Mouse (Mus musculus): ENCODE measurements around the gene Cmya5. TPM values are rescaled to one million over a fixed set of nuclear protein-coding genes. Genes with fewer than 3 reads are reported as not detected.
A peak's percentile ranks its signal among the peaks of the same experiment; 100 is the strongest.
"Not testable (repeated sequence)": the region's sequence is repeated elsewhere in the genome, so short reads cannot be mapped to it uniquely, and the experiment has no call there.

Gene Cmya5
- 1,000 to 10,000 TPM; 1,090 to 1,382 TPM for total RNA-seq (2021)
- long read RNA-seq, experiment 1, full-length matches to known transcripts = 36 of 369 reads
- long read RNA-seq, experiment 1, partial matches to known transcripts = 321 of 369 reads
- long read RNA-seq, experiment 1, other reads (novel, unspliced or antisense) = 12 of 369 reads
- long read RNA-seq, experiment 2, full-length matches to known transcripts = 25 of 375 reads
- long read RNA-seq, experiment 2, partial matches to known transcripts = 336 of 375 reads
- long read RNA-seq, experiment 2, other reads (novel, unspliced or antisense) = 14 of 375 reads

GRCm38 (mm10) chr13:93144336-93145167, at the start of gene Cmya5:
Gene Cmya5 (minus strand): TSS chr13:93144724.
- intact Hi-C loops (cut with DNase I) = loop anchor here (5.0 to 10.0 kb wide), 3 partner anchors 163 to 392 kb away; partner anchors contain the start of gene Jmy
- Histone ChIP-seq H3K4me3 (peak within 1 kb of the TSS; percentile 88), H3K27ac (peak within 1 kb of the TSS; percentile 98)
- TF ChIP-seq CTCF (IDR thresholded peaks at IDR 0.05) = peak; percentile 57
- peak; percentile 97 for DNase-seq

GRCm38 (mm10) chr13:93192646-93193026, 48.1 kb upstream of the Cmya5 start:
- intact Hi-C loops (cut with DNase I) = loop anchor here (5.0 kb wide), 1 partner anchor 50 kb away; no protein-coding TSS in a partner anchor
- TF ChIP-seq CTCF (IDR thresholded peaks at IDR 0.05) = no peak
- H3K4me3 ChIP-seq = peak overlapping the region; percentile 80
- H3K27ac ChIP-seq = peak overlapping the region; percentile 96
- DNase-seq = no peak

- H3K27ac ChIP-seq = peak within 1 kb of the TSS; percentile 96
- DNase-seq = peak; percentile 98
- H3K4me3 ChIP-seq = peak within 1 kb of the TSS; percentile 80
- TF ChIP-seq CTCF (IDR thresholded peaks at IDR 0.05) = no peak
- intact Hi-C loops (cut with DNase I) = loop anchor here (5.0 kb wide), 1 partner anchor 50 kb away; no protein-coding TSS in a partner anchor
Measured at GRCm38 (mm10) chr13:93191831-93192645, 47.5 kb upstream of the Cmya5 start, which contains the start of gene Tent2. Gene Tent2 (minus strand): TSS chr13:93192385.

GRCm38 (mm10) chr13:93189416-93189815, 44.9 kb upstream of the Cmya5 start:
- Histone ChIP-seq H3K4me3 (no peak overlapping the region), H3K27ac (no peak overlapping the region)
- no peak for TF ChIP-seq CTCF (IDR thresholded peaks at IDR 0.05)
- intact Hi-C loops (cut with DNase I) = no loop called here
- DNase-seq = no peak

GRCm38 (mm10) chr13:93188738-93189137, 44.2 kb upstream of the Cmya5 start:
- no peak for DNase-seq
- no peak overlapping the region for H3K4me3 ChIP-seq
- TF ChIP-seq CTCF (IDR thresholded peaks at IDR 0.05) = no peak
- H3K27ac ChIP-seq = no peak overlapping the region
- intact Hi-C loops (cut with DNase I) = no loop called here

- intact Hi-C loops (cut with DNase I); DNase-seq; H3K27ac ChIP-seq; H3K4me3 ChIP-seq: not testable (repeated sequence)
Measured at GRCm38 (mm10) chr13:93187792-93188191, 43.3 kb upstream of the Cmya5 start.

- intact Hi-C loops (cut with DNase I) = no loop called here
- TF ChIP-seq CTCF (IDR thresholded peaks at IDR 0.05) = no peak
- no peak for DNase-seq
- no peak overlapping the region for H3K4me3 ChIP-seq
- peak overlapping the region; percentile 16; the same call in 1 of the 2 replicates for H3K27ac ChIP-seq
Measured at GRCm38 (mm10) chr13:93180351-93180750, 35.8 kb upstream of the Cmya5 start.

GRCm38 (mm10) chr13:93179522-93179921, 35.0 kb upstream of the Cmya5 start:
- no peak for TF ChIP-seq CTCF (IDR thresholded peaks at IDR 0.05)
- Histone ChIP-seq H3K4me3 (no peak overlapping the region), H3K27ac (no peak overlapping the region)
- DNase-seq = no peak
- intact Hi-C loops (cut with DNase I) = no loop called here

- intact Hi-C loops (cut with DNase I) = no loop called here
- Histone ChIP-seq H3K27ac (no peak overlapping the region), H3K4me3 (no peak overlapping the region)
- no peak for DNase-seq
- TF ChIP-seq CTCF (IDR thresholded peaks at IDR 0.05) = no peak
Measured at GRCm38 (mm10) chr13:93177571-93177970, 33.0 kb upstream of the Cmya5 start.

GRCm38 (mm10) chr13:93163303-93163702, 18.8 kb upstream of the Cmya5 start:
- intact Hi-C loops (cut with DNase I) = no loop called here
- TF ChIP-seq CTCF (IDR thresholded peaks at IDR 0.05) = no peak
- no peak overlapping the region for H3K27ac ChIP-seq

GRCm38 (mm10) chr13:93162456-93162855, 17.9 kb upstream of the Cmya5 start:
- intact Hi-C loops (cut with DNase I) = no loop called here
- TF ChIP-seq CTCF (IDR thresholded peaks at IDR 0.05) = no peak
- Histone ChIP-seq H3K27ac (no peak overlapping the region), H3K4me3 (no peak overlapping the region)
- DNase-seq = no peak

More at GRCm38 (mm10) chr13:93163303-93163702, 18.8 kb upstream of the Cmya5 start:
- no peak overlapping the region for H3K4me3 ChIP-seq
- DNase-seq = no peak

- no peak overlapping the region for H3K4me3 ChIP-seq
- intact Hi-C loops (cut with DNase I) = no loop called here
- no peak overlapping the region for H3K27ac ChIP-seq
- DNase-seq = no peak
- TF ChIP-seq CTCF (IDR thresholded peaks at IDR 0.05) = no peak
Measured at GRCm38 (mm10) chr13:93158261-93158660, 13.7 kb upstream of the Cmya5 start.
